Mouse (Mus musculus) neural tube, embryonic 13.5 days (tissue): ENCODE data around the gene Cyp24a1. TPM values are rescaled to one million over a fixed set of nuclear protein-coding genes. Genes with fewer than 3 reads are reported as not detected.

Experiments
- ATAC-seq: fragments of 200-750 bp; cut with Nextera tagmentation; 2 replicates; pipeline ENCODE4 v1.8.0; 2017; ENCODE audit warnings: low read depth, mild to moderate bottlenecking, moderate TSS enrichment, moderate library complexity
- H3K27ac ChIP-seq: fragments of 300-500 bp; sonication (generic); replicated peaks from 2 replicates; pipeline ENCODE4 v1.5.1; 2015; ENCODE audit warnings: moderate library complexity, mild to moderate bottlenecking, inconsistent platforms
- H3K27me3 ChIP-seq: fragments of 300-500 bp; sonication (generic); 2 replicates; pipeline ENCODE4 v1.6.1; 2015; ENCODE audit warnings: mild to moderate bottlenecking, inconsistent platforms
- H3K36me3 ChIP-seq: fragments of 300-500 bp; sonication (generic); 2 replicates; pipeline ENCODE4 v1.6.1; 2015; ENCODE audit warnings: mild to moderate bottlenecking, inconsistent platforms
- H3K4me1 ChIP-seq: fragments of 300-500 bp; sonication (generic); replicated peaks from 2 replicates; pipeline ENCODE4 v1.6.1; 2015; ENCODE audit warnings: inconsistent platforms
- H3K4me2 ChIP-seq: fragments of 300-500 bp; sonication (generic); 2 replicates; pipeline ENCODE4 v1.6.1; 2015; ENCODE audit warnings: inconsistent platforms, mild to moderate bottlenecking, moderate library complexity
- H3K4me3 ChIP-seq: fragments of 300-500 bp; sonication (generic); 2 replicates; pipeline ENCODE4 v1.5.1; 2015; ENCODE audit warnings: mild to moderate bottlenecking, inconsistent platforms
- H3K9ac ChIP-seq: fragments of 300-500 bp; sonication (generic); 2 replicates; pipeline ENCODE4 v1.6.1; 2015; ENCODE audit warnings: moderate library complexity, mild to moderate bottlenecking, inconsistent platforms
- H3K9me3 ChIP-seq: fragments of 300-500 bp; sonication (generic); 2 replicates; pipeline ENCODE4 v1.6.1; 2016; ENCODE audit warnings: inconsistent platforms
- WGBS: fragments of 180-500 bp; shearing (Covaris S2); methylation state at CpG from one replicate; pipeline ENCODE4 v1.1.7; 2015; 5-methylcytosine and 5-hydroxymethylcytosine counted together
- polyA plus RNA-seq: library from polyadenylated mRNA; unstranded; fragments of >200 nt; fragmentation: Nextera tagmentation; extraction: Ambion mirVana; gene quantifications from 2 replicates; pipeline ENCODE4 v1.2.1, GENCODE M21; 2015

Cyp24a1 gene
- polyA plus RNA-seq, 1 experiment from 2014 or later, result not detected

- no peak overlapping the region for H3K4me2 ChIP-seq
- no peaks in the 10 kb centered on the region; the same call in 1 of the 2 replicates for H3K9me3 ChIP-seq
- ATAC-seq, result no peak
- no peak overlapping the region for H3K27ac ChIP-seq
- no peaks in the 10 kb centered on the region for H3K4me1 ChIP-seq
- no peak overlapping the region for H3K4me3 ChIP-seq
- no peaks in the 10 kb centered on the region for H3K27me3 ChIP-seq
- 89% methylated on average over 8 of the region's 8 CpGs for WGBS
- H3K36me3 ChIP-seq, result no peaks in the 10 kb centered on the region
- H3K9ac ChIP-seq, result no peak overlapping the region
Measured at GRCm38 (mm10) chr2:170526513-170526912, 29.6 kb upstream of the Cyp24a1 start.

GRCm38 (mm10) chr2:170520321-170520971 lies 23.5 kb upstream of the Cyp24a1 start:
- Histone ChIP-seq H3K4me3 (no peak overlapping the region), H3K4me1 (no peaks in the 10 kb centered on the region), H3K9me3 (no peaks in the 10 kb centered on the region), H3K36me3 (peaks cover 41% of the 10 kb centered on the region), H3K27ac (no peak overlapping the region), H3K9ac (no peak overlapping the region), H3K4me2 (no peak overlapping the region), H3K27me3 (no peaks in the 10 kb centered on the region)
- ATAC-seq, result peak; percentile 49
- 9% methylated on average over 7 of the region's 7 CpGs for WGBS

- no peak overlapping the region for H3K27ac ChIP-seq
- H3K4me3 ChIP-seq, result no peak overlapping the region
- H3K9me3 ChIP-seq, result no peaks in the 10 kb centered on the region
- ATAC-seq, result no peak
- peaks cover 27% of the 10 kb centered on the region for H3K4me1 ChIP-seq
- no peaks in the 10 kb centered on the region for H3K27me3 ChIP-seq
- no peak overlapping the region for H3K4me2 ChIP-seq
- WGBS, result 93% methylated on average over 12 of the region's 12 CpGs
- no peak overlapping the region for H3K9ac ChIP-seq
- peaks cover 31% of the 10 kb centered on the region for H3K36me3 ChIP-seq
Measured at GRCm38 (mm10) chr2:170513756-170514155, 16.8 kb upstream of the Cyp24a1 start.

- Histone ChIP-seq H3K27me3 (no peaks in the 10 kb centered on the region), H3K36me3 (peaks cover 8% of the 10 kb centered on the region), H3K27ac (peak overlapping the region; percentile 89), H3K4me2 (peak overlapping the region; percentile 85), H3K9me3 (no peaks in the 10 kb centered on the region), H3K9ac (peak overlapping the region; percentile 96), H3K4me1 (peaks cover 37% of the 10 kb centered on the region), H3K4me3 (peak overlapping the region; percentile 93)
- peak; percentile 70 for ATAC-seq
- whole genome bisulfite sequencing, result 2% methylated on average over 69 of the region's 69 CpGs
Measured at GRCm38 (mm10) chr2:170511073-170511891, 14.3 kb upstream of the Cyp24a1 start.

- no peak for ATAC-seq
- H3K4me1 ChIP-seq, result peaks cover 36% of the 10 kb centered on the region
Measured at GRCm38 (mm10) chr2:170508821-170509220, 11.9 kb upstream of the Cyp24a1 start.

GRCm38 (mm10) chr2:170507734-170508133 lies 10.8 kb upstream of the Cyp24a1 start:
- no peak overlapping the region for H3K9ac ChIP-seq
- WGBS, result 10% methylated on average over 10 of the region's 10 CpGs
- H3K4me2 ChIP-seq, result no peak overlapping the region
- no peak overlapping the region for H3K4me3 ChIP-seq
- H3K27ac ChIP-seq, result no peak overlapping the region
- peaks cover 6% of the 10 kb centered on the region for H3K27me3 ChIP-seq
- no peaks in the 10 kb centered on the region for H3K9me3 ChIP-seq
- H3K36me3 ChIP-seq, result no peaks in the 10 kb centered on the region
- H3K4me1 ChIP-seq, result peaks cover 25% of the 10 kb centered on the region
- peak; percentile 54; the same call in 1 of the 2 replicates for ATAC-seq

More at GRCm38 (mm10) chr2:170508821-170509220, 11.9 kb upstream of the Cyp24a1 start:
- H3K9ac ChIP-seq, result peak overlapping the region; percentile 64
- WGBS, result 4% methylated on average over 12 of the region's 12 CpGs
- no peaks in the 10 kb centered on the region for H3K9me3 ChIP-seq
- no peaks in the 10 kb centered on the region for H3K36me3 ChIP-seq
- peak overlapping the region; percentile 29 for H3K4me3 ChIP-seq
- no peak overlapping the region for H3K27ac ChIP-seq
- H3K27me3 ChIP-seq, result peaks cover under 1% of the 10 kb centered on the region; the same call in 1 of the 2 replicates
- peak overlapping the region; percentile 55 for H3K4me2 ChIP-seq

- H3K36me3 ChIP-seq, result no peaks in the 10 kb centered on the region
- no peak overlapping the region for H3K4me2 ChIP-seq
- peaks cover 12% of the 10 kb centered on the region for H3K4me1 ChIP-seq
- no peak overlapping the region for H3K27ac ChIP-seq
- H3K27me3 ChIP-seq, result peaks cover 22% of the 10 kb centered on the region
- H3K4me3 ChIP-seq, result no peak overlapping the region
- 49% methylated on average over 4 of the region's 4 CpGs for WGBS
- no peak for ATAC-seq
- no peaks in the 10 kb centered on the region for H3K9me3 ChIP-seq
- H3K9ac ChIP-seq, result no peak overlapping the region
Measured at GRCm38 (mm10) chr2:170503983-170504382, 7.0 kb upstream of the Cyp24a1 start.

GRCm38 (mm10) chr2:170503343-170503742 lies 6.4 kb upstream of the Cyp24a1 start:
- Histone ChIP-seq H3K27me3 (peaks cover 28% of the 10 kb centered on the region), H3K4me2 (no peak overlapping the region), H3K36me3 (no peaks in the 10 kb centered on the region), H3K4me3 (no peak overlapping the region), H3K9ac (no peak overlapping the region), H3K9me3 (no peaks in the 10 kb centered on the region), H3K4me1 (peaks cover 6% of the 10 kb centered on the region), H3K27ac (no peak overlapping the region)
- WGBS, result 68% methylated on average over 8 of the region's 8 CpGs
- ATAC-seq, result no peak

- Histone ChIP-seq H3K4me1 (peaks cover 26% of the 10 kb centered on the region), H3K9me3 (no peaks in the 10 kb centered on the region), H3K9ac (no peak overlapping the region), H3K4me3 (no peak overlapping the region), H3K4me2 (no peak overlapping the region), H3K36me3 (no peaks in the 10 kb centered on the region), H3K27me3 (peaks cover 75% of the 10 kb centered on the region), H3K27ac (no peak overlapping the region)
- 24% methylated on average over 8 of the region's 8 CpGs for WGBS
- no peak for ATAC-seq
Measured at GRCm38 (mm10) chr2:170498011-170498410, 1.1 kb upstream of the Cyp24a1 start.

GRCm38 (mm10) chr2:170496154-170496930 lies 603 bp downstream of the Cyp24a1 start, which contains the start of gene Pfdn4:
TSS of gene Pfdn4 (plus strand) at chr2:170496428.
- Histone ChIP-seq H3K36me3 (no peaks in the 10 kb centered on the region), H3K9me3 (no peaks in the 10 kb centered on the region), H3K27ac (no peak within 1 kb of the TSS), H3K27me3 (peaks cover 86% of the 10 kb centered on the region), H3K4me3 (peak within 1 kb of the TSS; percentile 24), H3K4me1 (peaks cover 26% of the 10 kb centered on the region), H3K9ac (0 out of 2 replicates have a peak within 1 kb of the TSS, but pooled peaks have one; percentile 8), H3K4me2 (peak within 1 kb of the TSS; percentile 49)
- WGBS, result 1% methylated on average over 46 of the region's 46 CpGs
- no peak for ATAC-seq

- Histone ChIP-seq H3K4me2 (no peak overlapping the region), H3K9ac (no peak overlapping the region), H3K9me3 (no peaks in the 10 kb centered on the region), H3K27ac (no peak overlapping the region), H3K27me3 (peaks cover 90% of the 10 kb centered on the region), H3K4me1 (peaks cover 26% of the 10 kb centered on the region), H3K4me3 (no peak overlapping the region), H3K36me3 (no peaks in the 10 kb centered on the region)
- no peak for ATAC-seq
- 5% methylated on average over 31 of the region's 31 CpGs for WGBS
Measured at GRCm38 (mm10) chr2:170494784-170495710, 1.9 kb downstream of the Cyp24a1 start.
